Mouse (Mus musculus): ENCODE data around the gene Me1. TPM values are rescaled to one million over a fixed set of nuclear protein-coding genes. Genes with fewer than 3 reads are reported as not detected.

Gene Me1
- polyA plus RNA-seq, 1 experiment, result 81.3 TPM

GRCm38 (mm10) chr9:86592676-86593668 is 102.8 kb downstream of the Me1 start:
- H3K4me1 ChIP-seq (ENCODE audit: control insufficient read depth, insufficient read depth, low read length), result no peaks in the 10 kb centered on the region
- no peak overlapping the region for H3K4me3 ChIP-seq (ENCODE audit: insufficient read depth, low read length)
- no peak overlapping the region for H3K27ac ChIP-seq (ENCODE audit: insufficient read depth, low read length)
- TF ChIP-seq CTCF (IDR thresholded peaks at IDR 0.05; ENCODE audit: borderline replicate concordance, insufficient read depth, low read length) (no peak), POLR2A (IDR thresholded peaks at IDR 0.05; ENCODE audit: low read depth, low read length) (no peak)

GRCm38 (mm10) chr9:86587019-86587795 is 108.5 kb downstream of the Me1 start:
- Histone ChIP-seq H3K4me1 (ENCODE audit: control insufficient read depth, insufficient read depth, low read length) (no peaks in the 10 kb centered on the region), H3K4me3 (ENCODE audit: insufficient read depth, low read length) (no peak overlapping the region), H3K27ac (ENCODE audit: insufficient read depth, low read length) (no peak overlapping the region)
- TF ChIP-seq CTCF (IDR thresholded peaks at IDR 0.05; ENCODE audit: borderline replicate concordance, insufficient read depth, low read length) (no peak), POLR2A (IDR thresholded peaks at IDR 0.05; ENCODE audit: low read depth, low read length) (no peak)

GRCm38 (mm10) chr9:86583740-86584139 is 112.0 kb downstream of the Me1 start:
- TF ChIP-seq CTCF (IDR thresholded peaks at IDR 0.05; ENCODE audit: borderline replicate concordance, insufficient read depth, low read length) (peak; percentile 81), POLR2A (IDR thresholded peaks at IDR 0.05; ENCODE audit: low read depth, low read length) (no peak)
- Histone ChIP-seq H3K4me1 (ENCODE audit: control insufficient read depth, insufficient read depth, low read length) (no peaks in the 10 kb centered on the region), H3K4me3 (ENCODE audit: insufficient read depth, low read length) (no peak overlapping the region)

GRCm38 (mm10) chr9:86579657-86580056 is 116.1 kb downstream of the Me1 start:
- Histone ChIP-seq H3K27ac (ENCODE audit: insufficient read depth, low read length) (no peak overlapping the region), H3K4me1 (ENCODE audit: control insufficient read depth, insufficient read depth, low read length) (no peaks in the 10 kb centered on the region), H3K4me3 (ENCODE audit: insufficient read depth, low read length) (no peak overlapping the region)
- no peak for TF ChIP-seq CTCF (IDR thresholded peaks at IDR 0.05; ENCODE audit: borderline replicate concordance, insufficient read depth, low read length)
- no peak for TF ChIP-seq POLR2A (IDR thresholded peaks at IDR 0.05; ENCODE audit: low read depth, low read length)

More at GRCm38 (mm10) chr9:86583740-86584139, 112.0 kb downstream of the Me1 start:
- no peak overlapping the region for H3K27ac ChIP-seq (ENCODE audit: insufficient read depth, low read length)

- Histone ChIP-seq H3K4me3 (ENCODE audit: insufficient read depth, low read length) (no peak overlapping the region), H3K4me1 (ENCODE audit: control insufficient read depth, insufficient read depth, low read length) (no peaks in the 10 kb centered on the region; the same call in 1 of the 2 replicates), H3K27ac (ENCODE audit: insufficient read depth, low read length) (no peak overlapping the region)
- TF ChIP-seq CTCF (IDR thresholded peaks at IDR 0.05; ENCODE audit: borderline replicate concordance, insufficient read depth, low read length), result no peak
- no peak for TF ChIP-seq POLR2A (IDR thresholded peaks at IDR 0.05; ENCODE audit: low read depth, low read length)
Measured at GRCm38 (mm10) chr9:86575178-86575577, 120.6 kb downstream of the Me1 start.

DNA sequence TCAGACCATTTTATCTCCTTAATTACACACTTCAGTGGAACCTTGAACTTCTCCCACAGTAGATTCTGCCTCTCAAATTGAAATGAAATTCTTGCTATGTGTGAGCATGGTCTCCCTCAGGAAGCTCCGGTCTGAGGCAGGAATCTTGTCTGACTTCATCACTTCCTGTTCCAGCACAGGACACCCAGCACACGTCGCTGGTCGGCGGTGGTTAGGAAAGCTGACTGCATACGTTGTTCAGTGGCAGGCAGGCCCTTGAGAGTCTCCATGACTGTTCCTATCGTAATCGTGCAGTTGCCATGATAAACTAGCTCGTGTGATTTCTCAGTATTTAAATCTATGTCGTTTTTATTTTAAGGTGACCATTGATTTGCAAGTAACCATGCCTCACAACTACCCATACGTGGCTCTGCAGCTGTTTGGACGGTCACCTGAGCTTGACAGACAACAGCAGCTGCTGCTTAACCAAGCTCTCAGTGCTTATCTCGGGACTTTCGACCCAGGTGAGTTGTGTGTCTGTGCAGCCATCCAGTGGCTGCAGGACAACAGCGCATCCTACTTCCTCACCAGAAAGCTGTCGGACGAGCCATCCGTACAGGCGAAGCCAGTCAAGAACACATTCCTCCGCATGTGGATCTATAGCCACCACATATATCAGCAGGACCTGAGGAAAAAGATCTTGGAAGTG is 122.0 kb downstream of the Me1 start:
- H3K27ac ChIP-seq (ENCODE audit: insufficient read depth, low read length), result no peak overlapping the region
- no peak overlapping the region for H3K4me3 ChIP-seq (ENCODE audit: insufficient read depth, low read length)
- TF ChIP-seq POLR2A (IDR thresholded peaks at IDR 0.05; ENCODE audit: low read depth, low read length), result no peak
- TF ChIP-seq CTCF (IDR thresholded peaks at IDR 0.05; ENCODE audit: borderline replicate concordance, insufficient read depth, low read length), result no peak
- no peaks in the 10 kb centered on the region; the same call in 1 of the 2 replicates for H3K4me1 ChIP-seq (ENCODE audit: control insufficient read depth, insufficient read depth, low read length)

DNA sequence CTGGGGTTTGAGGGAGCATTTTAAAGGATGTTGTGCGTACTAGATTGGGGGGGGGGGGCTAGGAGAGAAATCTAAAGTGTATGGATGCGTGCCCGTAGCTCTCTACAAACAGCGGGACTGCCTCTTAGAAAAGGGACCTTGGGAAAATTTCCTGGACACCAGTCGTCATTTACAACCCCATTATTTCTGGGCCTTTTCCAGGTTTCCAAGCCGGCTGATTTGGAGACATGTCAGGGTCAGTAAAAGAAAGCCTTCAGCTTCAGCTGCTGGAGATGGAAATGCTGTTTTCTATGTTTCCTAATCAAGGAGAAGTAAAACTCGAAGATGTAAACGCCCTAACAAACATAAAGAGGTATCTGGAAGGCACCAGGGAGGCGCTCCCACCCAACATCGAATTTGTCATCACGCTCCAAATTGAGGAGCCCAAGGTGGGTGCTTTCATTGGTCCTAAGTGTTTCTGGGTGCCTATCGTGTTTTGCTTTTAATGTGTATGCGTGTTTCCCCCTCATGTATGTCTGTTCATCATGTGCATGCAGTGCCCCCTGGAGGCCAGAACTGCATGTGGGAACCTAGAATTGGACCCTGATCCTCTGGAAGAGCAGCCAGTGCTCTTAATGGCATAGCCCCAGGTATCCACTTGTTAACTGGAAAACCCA is 123.0 kb downstream of the Me1 start:
- Histone ChIP-seq H3K4me3 (ENCODE audit: insufficient read depth, low read length) (no peak overlapping the region), H3K27ac (ENCODE audit: insufficient read depth, low read length) (no peak overlapping the region), H3K4me1 (ENCODE audit: control insufficient read depth, insufficient read depth, low read length) (no peaks in the 10 kb centered on the region; the same call in 1 of the 2 replicates)
- no peak for TF ChIP-seq POLR2A (IDR thresholded peaks at IDR 0.05; ENCODE audit: low read depth, low read length)
- TF ChIP-seq CTCF (IDR thresholded peaks at IDR 0.05; ENCODE audit: borderline replicate concordance, insufficient read depth, low read length), result peak; percentile 65; the same call in 1 of the 2 replicates

- Histone ChIP-seq H3K4me1 (ENCODE audit: control insufficient read depth, insufficient read depth, low read length) (no peaks in the 10 kb centered on the region; the same call in 1 of the 2 replicates), H3K4me3 (ENCODE audit: insufficient read depth, low read length) (peak overlapping the region; percentile 46), H3K27ac (ENCODE audit: insufficient read depth, low read length) (no peak overlapping the region)
- no peak for TF ChIP-seq POLR2A (IDR thresholded peaks at IDR 0.05; ENCODE audit: low read depth, low read length)
- no peak for TF ChIP-seq CTCF (IDR thresholded peaks at IDR 0.05; ENCODE audit: borderline replicate concordance, insufficient read depth, low read length)
Measured at GRCm38 (mm10) chr9:86572196-86572595, 123.6 kb downstream of the Me1 start.
